In genomic region chr3:95315094-95315843, GRCm38 (mm10) we compare ENCODE assay signal across 8 mouse cellular contexts. TPM values are rescaled to one million over a fixed set of nuclear protein-coding genes. Genes with fewer than 3 reads are reported as not detected.
DNase-seq lines count a peak whose midpoint lies in the region; ATAC-seq lines count a peak whose summit lies in the region.

No protein-coding gene starts in this region.

- WGBS in midbrain, embryonic 11.5 days: under 1% methylated on average over 67 of the region's 71 CpGs

- H3K4me1 ChIP-seq in midbrain, embryonic 11.5 days (ENCODE audit: control insufficient read depth, insufficient read depth, low read length): peaks cover 13% of the 10 kb centered on the region

- H3K36me3 ChIP-seq in midbrain, embryonic 11.5 days (ENCODE audit: control insufficient read depth, insufficient read depth, low read length): peaks cover 1% of the 10 kb centered on the region; the same call in 1 of the 2 replicates

- ATAC-seq in midbrain, embryonic 11.5 days (ENCODE audit: low FRiP score): peak; percentile 94

- no peaks in the 10 kb centered on the region for H3K9me3 ChIP-seq in midbrain, embryonic 11.5 days (ENCODE audit: control insufficient read depth, low read length)

- H3K27ac ChIP-seq in midbrain, embryonic 11.5 days (ENCODE audit: low read depth, low read length): peak overlapping the region; percentile 90

- intact Hi-C loops in left cerebral cortex, postnatal 4 days (cut with DNase I): no loop called here

- H3K4me3 ChIP-seq in midbrain, embryonic 11.5 days (ENCODE audit: low read depth, low read length): peak overlapping the region; percentile 91

- DNase-seq in ZHBTc4 (ENCODE audit: low read depth, low spot score): peak; percentile 90
- DNase-seq in cerebellum, postnatal 4 days (ENCODE audit: low spot score in 2 of 2): peak; percentile 77 to 83
- peak; percentile 77 to 85 for DNase-seq in gastrocnemius, adult 8-10 months (ENCODE audit: low spot score in 2 of 2)
- peak; percentile 93 for DNase-seq in induced T-regulatory cell, adult 2 months (ENCODE audit: low read depth)
- peak; percentile 87 for DNase-seq in left cerebral cortex, postnatal 4 days
- DNase-seq in midbrain, embryonic 11.5 days (ENCODE audit: low spot score, missing footprints): peak; percentile 99
- peak; percentile 76 for DNase-seq in right cerebral cortex, postnatal 4 days
- DNase-seq in yolk sac, embryonic 10.5 days (ENCODE audit: low spot score): peak; percentile 93

- peak overlapping the region; percentile 100 for H3K9ac ChIP-seq in midbrain, embryonic 11.5 days (ENCODE audit: low read length)

- H3K4me2 ChIP-seq in midbrain, embryonic 11.5 days: peak overlapping the region; percentile 83

- H3K27me3 ChIP-seq in midbrain, embryonic 11.5 days (ENCODE audit: control insufficient read depth, insufficient read depth, low read length): no peaks in the 10 kb centered on the region

RNA-seq across cellular contexts. Expression of gene Cers2, which starts 0.7 kb away (rescaled TPM):
- 10 to 100 TPM; 13.1 to 16.7 (median 15.3) TPM for total RNA-seq in gastrocnemius, adult 8-10 months (2022)
- 10 to 100 TPM; 53.4 to 54.4 TPM for total RNA-seq in left cerebral cortex, postnatal 4 days (2021)
- polyA plus RNA-seq in midbrain, embryonic 11.5 days (2014; fragmentation: Nextera tagmentation; extraction: Ambion mirVana): 94.1 and 97.1 TPM in 2 replicates

RNA-seq across cellular contexts. Expression of gene Anxa9, which starts 8.3 kb away (rescaled TPM):
- not detected for total RNA-seq in gastrocnemius, adult 8-10 months (2022)
- total RNA-seq in left cerebral cortex, postnatal 4 days (2021): 1 to 10 TPM; 1.0 to 1.2 TPM
- 0.87 and 1.3 TPM in 2 replicates for polyA plus RNA-seq in midbrain, embryonic 11.5 days (2014; fragmentation: Nextera tagmentation; extraction: Ambion mirVana)

RNA-seq across cellular contexts. Expression of gene Prune1, which starts 33.4 kb away (rescaled TPM):
- total RNA-seq in gastrocnemius, adult 8-10 months (2022): 10 to 100 TPM; 47.7 to 58.8 (median 53.5) TPM
- 10 to 100 TPM; 63.9 to 69.3 TPM for total RNA-seq in left cerebral cortex, postnatal 4 days (2021)
- 28.0 and 29.7 TPM in 2 replicates for polyA plus RNA-seq in midbrain, embryonic 11.5 days (2014; fragmentation: Nextera tagmentation; extraction: Ambion mirVana)

RNA-seq across cellular contexts. Expression of gene Mindy1, which starts 34.1 kb away (rescaled TPM):
- total RNA-seq in gastrocnemius, adult 8-10 months (2022): 10 to 100 TPM; 25.4 to 29.7 (median 27.8) TPM
- 10 to 100 TPM; 29.7 to 32.6 TPM for total RNA-seq in left cerebral cortex, postnatal 4 days (2021)
- polyA plus RNA-seq in midbrain, embryonic 11.5 days (2014; fragmentation: Nextera tagmentation; extraction: Ambion mirVana): 38.8 and 43.3 TPM in 2 replicates

RNA-seq across cellular contexts. Expression of gene Setdb1, which starts 41.7 kb away (rescaled TPM):
- total RNA-seq in gastrocnemius, adult 8-10 months (2022): 10 to 100 TPM in 2 of 4 experiments, 1 to 10 TPM in 2; 8.4 to 10.7 (median 10.1) TPM
- 10 to 100 TPM; 60.0 to 64.4 TPM for total RNA-seq in left cerebral cortex, postnatal 4 days (2021)
- polyA plus RNA-seq in midbrain, embryonic 11.5 days (2014; fragmentation: Nextera tagmentation; extraction: Ambion mirVana): 60.9 and 69.3 TPM in 2 replicates

Comparison
In these comparisons a context has a peak if more than half of its experiments do, and no peak if none do; other contexts are left out.
1. Peak in every context shown above with its lines: DNase-seq, ATAC-seq, H3K4me3 ChIP-seq and H3K27ac ChIP-seq.